Mouse (Mus musculus): ENCODE data around the gene Susd4. TPM values are rescaled to one million over a fixed set of nuclear protein-coding genes. Genes with fewer than 3 reads are reported as not detected.
A peak's percentile ranks its signal among the peaks of the same experiment; 100 is the strongest.

The Susd4 gene
- 100 to 1,000 TPM; 106 to 118 (median 116) TPM for total RNA-seq (2022)

GRCm38 (mm10) chr1:182763716-182764461 is at the start of gene Susd4:
Gene Susd4, plus strand, starts transcription at chr1:182763860.
- DNase-seq (ENCODE audit: low spot score in 2 of 2) = peak; percentile 68 to 94

DNA sequence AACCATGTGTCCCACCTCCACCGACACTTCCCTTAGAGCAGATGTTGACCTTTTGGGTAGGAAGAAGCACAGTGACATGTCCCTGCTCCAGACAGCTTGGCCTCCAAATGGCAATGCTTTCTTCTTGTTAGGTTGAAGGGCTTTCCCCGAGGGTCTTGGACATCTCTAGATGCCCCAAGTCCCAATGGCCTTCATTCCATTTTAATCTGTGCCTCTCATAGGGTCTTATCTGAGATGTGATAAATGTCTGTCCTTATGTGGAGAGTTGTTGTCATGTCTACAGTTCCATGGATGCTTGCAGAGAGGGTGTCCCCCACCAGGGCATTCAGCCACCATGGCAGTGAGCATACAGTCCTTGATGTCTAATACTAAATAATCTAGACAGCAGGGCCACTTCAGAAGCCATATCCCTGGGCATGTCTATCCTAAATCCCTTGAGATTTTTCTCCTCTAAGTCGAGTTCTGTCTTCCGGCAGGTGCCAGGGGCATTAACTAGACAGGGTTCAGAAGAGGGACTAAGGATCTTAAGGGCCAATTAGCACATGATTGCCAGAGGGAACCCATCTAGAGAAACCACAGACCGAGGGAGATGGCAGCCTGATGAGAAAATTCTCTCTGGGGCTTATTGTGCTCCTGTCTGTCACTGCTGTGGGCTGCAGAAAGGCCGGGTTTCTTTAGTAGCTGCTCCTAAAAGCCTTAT is 49.3 kb upstream of the Susd4 start:
- DNase-seq (ENCODE audit: low spot score in 2 of 2) = no peak

- peak in 1 of 2 experiments; percentile 16 for DNase-seq (ENCODE audit: low spot score in 2 of 2)
Observed at GRCm38 (mm10) chr1:182727541-182727940, 36.1 kb upstream of the Susd4 start.

GRCm38 (mm10) chr1:182729002-182729401 is 34.7 kb upstream of the Susd4 start:
- DNase-seq (ENCODE audit: low spot score in 2 of 2) = no peak

GRCm38 (mm10) chr1:182732695-182733094 is 31.0 kb upstream of the Susd4 start:
- no peak for DNase-seq (ENCODE audit: low spot score in 2 of 2)

DNA sequence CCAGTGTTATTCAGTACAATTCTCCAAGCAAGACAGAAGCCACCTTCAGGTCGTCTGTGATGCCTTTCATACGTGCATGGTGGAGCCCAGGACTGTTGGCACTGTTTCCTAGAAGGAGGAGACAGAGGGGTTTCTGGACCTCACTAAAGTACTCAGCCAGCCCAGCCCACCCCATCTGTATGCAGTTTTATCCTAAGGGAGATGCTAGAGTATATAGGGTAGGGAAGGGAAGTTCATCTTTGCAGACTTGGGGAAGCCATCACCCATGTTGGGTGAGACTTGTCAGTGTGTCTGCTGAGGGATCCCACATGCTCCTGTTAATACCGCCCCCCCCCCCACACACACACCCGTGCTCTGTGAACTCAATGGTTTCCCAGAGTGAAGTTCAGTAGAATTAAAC is 27.8 kb upstream of the Susd4 start:
- DNase-seq (ENCODE audit: low spot score in 2 of 2) = no peak

GRCm38 (mm10) chr1:182747081-182747480 is 16.6 kb upstream of the Susd4 start:
- no peak for DNase-seq (ENCODE audit: low spot score in 2 of 2)

- no peak for DNase-seq (ENCODE audit: low spot score in 2 of 2)
Observed at GRCm38 (mm10) chr1:182747834-182748233, 15.8 kb upstream of the Susd4 start.

- DNase-seq (ENCODE audit: low spot score in 2 of 2) = no peak
Observed at GRCm38 (mm10) chr1:182749080-182749479, 14.6 kb upstream of the Susd4 start, which contains the start of gene Ccdc185. Gene Ccdc185, minus strand, starts transcription at chr1:182749180.

DNA sequence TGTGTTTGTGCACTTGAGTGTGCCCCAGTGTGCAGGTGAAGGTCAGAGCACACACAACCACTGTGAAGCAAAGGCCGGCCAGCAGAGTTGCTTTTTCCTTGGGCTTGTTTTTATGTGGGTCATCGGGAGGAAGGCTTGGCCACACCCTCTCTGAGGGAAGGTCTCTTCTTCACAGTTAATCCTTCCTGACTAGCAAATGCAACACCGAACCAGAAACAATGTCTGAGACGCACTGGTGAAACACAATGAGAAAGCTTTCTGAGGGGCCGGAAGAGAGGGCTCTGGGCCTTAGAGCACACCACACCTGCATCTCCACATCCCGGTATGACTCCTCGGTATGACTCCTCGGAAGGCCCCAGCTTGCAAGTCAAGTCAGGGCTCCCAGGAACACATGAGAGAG is 12.4 kb upstream of the Susd4 start:
- no peak for DNase-seq (ENCODE audit: low spot score in 2 of 2)

GRCm38 (mm10) chr1:182753694-182754093 is 10.0 kb upstream of the Susd4 start:
- DNase-seq (ENCODE audit: low spot score in 2 of 2) = no peak

GRCm38 (mm10) chr1:182754865-182755264 is 8.8 kb upstream of the Susd4 start:
- no peak for DNase-seq (ENCODE audit: low spot score in 2 of 2)

DNA sequence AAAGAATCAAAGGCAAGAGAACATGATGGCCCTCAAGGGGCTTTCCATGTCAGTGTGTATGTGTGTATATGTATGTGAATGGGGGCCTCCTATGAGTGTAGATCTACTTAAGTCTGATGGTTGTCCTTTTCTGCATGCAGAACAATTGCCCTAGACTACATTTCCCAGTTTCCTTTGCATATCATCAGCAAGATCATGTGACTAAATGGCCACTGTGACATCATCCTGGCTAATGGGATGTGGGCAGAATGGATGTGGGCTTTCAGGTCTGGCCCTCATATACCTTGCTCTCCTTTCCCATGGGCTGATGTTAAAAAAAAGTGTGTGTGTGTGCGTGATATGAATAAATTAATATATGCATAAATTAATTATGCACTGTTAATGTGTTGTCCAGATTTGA is 4.9 kb upstream of the Susd4 start:
- DNase-seq (ENCODE audit: low spot score in 2 of 2) = no peak

GRCm38 (mm10) chr1:182763191-182763715 is 407 bp upstream of the Susd4 start:
- no peak for DNase-seq (ENCODE audit: low spot score in 2 of 2)

GRCm38 (mm10) chr1:182764541-182765281 is 1.1 kb downstream of the Susd4 start:
- peak in 1 of 2 experiments; percentile 19 for DNase-seq (ENCODE audit: low spot score in 2 of 2)

GRCm38 (mm10) chr1:182775576-182775975 is 11.9 kb downstream of the Susd4 start:
- DNase-seq (ENCODE audit: low spot score in 2 of 2) = no peak

DNA sequence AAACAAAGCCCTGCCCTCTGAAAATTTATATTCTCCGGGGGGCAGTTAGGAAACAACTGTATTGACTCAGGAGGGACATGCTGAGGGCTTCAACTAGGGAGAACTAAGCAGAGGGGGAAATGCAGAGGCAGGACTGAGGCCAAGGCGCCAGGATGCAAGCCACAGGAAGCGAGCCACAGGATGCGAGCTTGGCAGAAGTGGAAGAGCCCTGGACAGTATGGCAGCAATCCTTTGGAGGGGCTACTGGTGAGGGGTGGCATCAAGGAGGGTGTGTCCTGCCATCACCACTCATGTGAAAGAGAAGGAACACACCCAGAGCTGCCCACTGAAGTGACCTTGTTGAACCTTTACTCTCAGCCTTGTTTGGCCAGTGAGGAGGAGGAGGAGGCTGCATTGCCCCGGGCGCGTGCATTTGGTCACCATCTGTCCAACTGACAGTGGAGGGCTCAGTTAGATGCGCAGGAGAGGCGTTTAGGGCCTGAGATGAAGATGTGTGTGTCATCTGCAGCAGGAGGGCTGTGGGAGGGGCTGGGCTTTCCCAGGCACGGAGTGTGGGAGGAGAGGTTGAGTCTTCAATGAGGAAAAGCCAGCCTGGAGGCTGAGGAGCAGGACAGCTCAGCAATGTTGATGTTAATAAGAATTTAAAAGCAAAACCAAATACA is 13.2 kb downstream of the Susd4 start:
- no peak for DNase-seq (ENCODE audit: low spot score in 2 of 2)

- no peak for DNase-seq (ENCODE audit: low spot score in 2 of 2)
Observed at GRCm38 (mm10) chr1:182778225-182778624, 14.6 kb downstream of the Susd4 start.

GRCm38 (mm10) chr1:182779024-182779520 is 15.4 kb downstream of the Susd4 start:
- DNase-seq (ENCODE audit: low spot score in 2 of 2) = no peak

DNA sequence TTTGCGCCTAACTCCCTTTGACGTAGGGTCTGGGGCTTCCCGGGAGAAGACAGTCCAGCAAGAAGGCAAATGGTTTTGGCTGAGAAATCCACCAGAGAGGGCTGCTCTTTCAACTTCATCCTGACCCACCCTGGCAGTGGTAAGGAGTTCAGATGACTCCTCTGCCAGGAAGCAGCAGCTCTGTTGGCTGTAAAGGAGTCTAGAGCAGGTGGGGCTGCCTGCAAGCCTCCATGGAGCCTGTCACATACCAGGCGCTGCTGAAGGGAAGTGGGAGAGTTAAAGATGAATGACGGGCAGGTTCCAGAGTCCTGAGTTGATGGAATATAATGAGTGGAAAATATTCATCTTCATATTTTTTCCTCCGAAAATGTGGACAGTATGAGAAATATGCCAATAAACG is 20.1 kb downstream of the Susd4 start:
- no peak for DNase-seq (ENCODE audit: low spot score in 2 of 2)

DNA sequence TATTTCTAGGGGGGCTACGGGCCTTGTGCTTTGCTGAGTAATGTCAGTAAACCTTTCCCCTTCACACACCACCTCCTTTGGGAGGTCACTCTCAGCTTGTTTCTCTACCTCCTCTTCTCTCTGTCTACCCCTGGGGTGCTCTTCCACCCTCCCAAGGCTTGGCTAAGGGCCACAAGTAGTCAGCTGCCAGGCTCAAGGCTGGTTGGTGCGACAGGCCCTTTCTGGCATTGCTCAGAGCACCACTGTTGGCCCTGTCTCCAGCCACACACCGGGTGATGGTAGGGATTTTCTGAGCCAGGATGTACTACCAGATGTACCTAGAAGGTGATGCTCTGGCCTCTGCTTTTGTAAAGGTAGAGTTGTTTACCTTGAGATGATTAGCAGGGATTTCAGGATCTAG is 21.1 kb downstream of the Susd4 start:
- DNase-seq (ENCODE audit: low spot score in 2 of 2) = no peak

Data from left cerebral cortex, adult 8-10 months (tissue).